ENCODE assay signal across 13 mouse cellular contexts in genomic region chr6:115638188-115638587, GRCm38 (mm10). TPM values are rescaled to one million over a fixed set of nuclear protein-coding genes. Genes with fewer than 3 reads are reported as not detected.
"Had no signal": no experiment of that assay in that cellular context is flagged by ENCODE, and none has a peak within 500 bp of the region (broad histone marks: within the 10 kb centered on the region; RNA-seq: fewer than 3 reads in every experiment).

No protein-coding gene starts in this region.

RNA-seq across cellular contexts. Expression of gene Mkrn2os, which starts 45.8 kb away (rescaled TPM):
- total RNA-seq: left cerebral cortex, postnatal 10 days; left cerebral cortex, postnatal 14 days; left cerebral cortex, postnatal 25 days; left cerebral cortex, postnatal 36 days; left cerebral cortex, postnatal 4 days; megakaryocyte progenitor cell, adult 5-6 weeks; megakaryocyte, adult 5-6 weeks; megakaryocyte-erythroid progenitor cell, adult 5-6 weeks; midbrain, postnatal 0 days; monocyte, adult 5-6 weeks had no signal
- polyA plus RNA-seq: limb, embryonic 11.5 days; lung, adult 2 months; macrophage had no signal
